Mouse (Mus musculus) lung, adult 2 months (tissue): Measurements from ENCODE around the gene Nemf.

Experiments used
- CTCF ChIP-seq: fragments of 200-500 bp; IDR thresholded peaks from 2 replicates; pipeline ENCODE4 v1.5.1; 2011; ENCODE audit warnings: mild to moderate bottlenecking, low read length, control low read depth; ENCODE audit not compliant: insufficient read depth
- POLR2A ChIP-seq: fragments of 200-500 bp; IDR thresholded peaks from 2 replicates; pipeline ENCODE4 v1.6.1; 2011; ENCODE audit warnings: low read depth, mild to moderate bottlenecking, control low read depth, low read length, borderline replicate concordance; ENCODE audit errors: extremely low read depth

DNA sequence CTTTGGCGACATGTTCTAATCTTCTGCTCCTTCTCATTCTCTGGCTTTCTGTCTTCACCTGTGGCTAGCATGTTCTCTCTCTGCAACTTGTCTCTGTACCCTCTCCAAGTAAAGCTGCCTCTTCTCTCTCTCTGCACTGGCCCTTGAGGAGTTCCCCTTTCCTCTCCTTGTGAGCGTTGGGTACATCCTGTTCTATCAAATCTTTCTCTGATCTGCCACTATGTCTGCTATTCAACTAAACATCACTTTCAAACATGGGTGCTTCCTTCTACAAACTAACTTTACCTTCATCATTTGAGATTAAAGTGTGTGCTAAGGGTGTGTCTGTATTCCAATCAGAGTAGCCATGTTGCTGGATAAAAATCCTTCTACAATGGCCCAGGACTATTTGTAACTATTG lies 62.0 kb downstream of the Nemf start:
- no peak for TF ChIP-seq CTCF
- no peak for TF ChIP-seq POLR2A
